Mouse (Mus musculus) stomach, postnatal 0 days (tissue): ENCODE results near the gene 1700061G19Rik. TPM values are rescaled to one million over a fixed set of nuclear protein-coding genes. Genes with fewer than 3 reads are reported as not detected.
"Not testable (repeated sequence)": the region's sequence is repeated elsewhere in the genome, so short reads cannot be mapped to it uniquely, and the experiment has no call there.

ENCODE experiments used
- ATAC-seq: fragments of 200-750 bp; cut with Nextera tagmentation; 2 replicates; pipeline ENCODE4 v1.8.0; 2017; ENCODE audit not compliant: low FRiP score, low TSS enrichment
- DNase-seq: peaks from one replicate; pipeline ENCODE4 v3.0.0-alpha.2; 2016; ENCODE audit warnings: low spot score
- H3K27ac ChIP-seq: fragments of 300-500 bp; sonication (generic); replicated peaks from 2 replicates; pipeline ENCODE4 v1.5.1; 2014; ENCODE audit warnings: mild to moderate bottlenecking, control low read depth
- H3K27me3 ChIP-seq: fragments of 300-500 bp; sonication (generic); 2 replicates; pipeline ENCODE4 v1.6.1; 2014; ENCODE audit warnings: low read length; ENCODE audit not compliant: control insufficient read depth, insufficient read depth
- H3K36me3 ChIP-seq: fragments of 300-500 bp; sonication (generic); 2 replicates; pipeline ENCODE4 v1.6.1; 2014; ENCODE audit warnings: low read length, mixed read lengths; ENCODE audit not compliant: control insufficient read depth, insufficient read depth
- H3K4me1 ChIP-seq: fragments of 300-500 bp; sonication (generic); replicated peaks from 2 replicates; pipeline ENCODE4 v1.6.1; 2014; ENCODE audit warnings: antibody characterized with exemption; ENCODE audit not compliant: control insufficient read depth, insufficient read depth
- H3K4me2 ChIP-seq: fragments of 300-500 bp; sonication (generic); replicated peaks from 2 replicates; pipeline ENCODE4 v1.6.1; 2014; ENCODE audit warnings: low read depth, mild to moderate bottlenecking, control low read depth, moderate library complexity
- H3K4me3 ChIP-seq: fragments of 300-500 bp; sonication (generic); 2 replicates; pipeline ENCODE4 v1.5.1; 2014; ENCODE audit warnings: low read depth, low read length, control low read depth
- H3K9ac ChIP-seq: fragments of 300-500 bp; sonication (generic); 2 replicates; pipeline ENCODE4 v1.6.1; 2014; ENCODE audit warnings: mild to moderate bottlenecking, low read length, control low read depth, mixed read lengths
- H3K9me3 ChIP-seq: fragments of 300-500 bp; sonication (generic); 2 replicates; pipeline ENCODE4 v1.6.1; 2016; ENCODE audit warnings: low read length; ENCODE audit not compliant: control insufficient read depth
- CTCF ChIP-seq: IDR thresholded peaks from 2 replicates; pipeline ENCODE4 v1.5.1; 2016; ENCODE audit warnings: antibody characterized with exemption, low read depth, mild to moderate bottlenecking, moderate library complexity
- EP300 ChIP-seq: optimal IDR thresholded peaks from 2 replicates; pipeline ENCODE3; 2016; ENCODE audit warnings: antibody characterized with exemption
- WGBS: fragments of 180-500 bp; shearing (Covaris S2); extraction: QIAGEN DNeasy Blood & Tissue Kit; methylation state at CpG from one replicate; pipeline ENCODE4 v1.1.7; 2014; 5-methylcytosine and 5-hydroxymethylcytosine counted together
- polyA plus RNA-seq: library from polyadenylated mRNA; unstranded; fragments of >200 nt; fragmentation: Nextera tagmentation; extraction: Ambion mirVana; gene quantifications from 2 replicates; pipeline ENCODE4 v1.2.1, GENCODE M21; 2015

1700061G19Rik gene
- polyA plus RNA-seq, 1 experiment from 2014 or later = 1.4 TPM

DNA sequence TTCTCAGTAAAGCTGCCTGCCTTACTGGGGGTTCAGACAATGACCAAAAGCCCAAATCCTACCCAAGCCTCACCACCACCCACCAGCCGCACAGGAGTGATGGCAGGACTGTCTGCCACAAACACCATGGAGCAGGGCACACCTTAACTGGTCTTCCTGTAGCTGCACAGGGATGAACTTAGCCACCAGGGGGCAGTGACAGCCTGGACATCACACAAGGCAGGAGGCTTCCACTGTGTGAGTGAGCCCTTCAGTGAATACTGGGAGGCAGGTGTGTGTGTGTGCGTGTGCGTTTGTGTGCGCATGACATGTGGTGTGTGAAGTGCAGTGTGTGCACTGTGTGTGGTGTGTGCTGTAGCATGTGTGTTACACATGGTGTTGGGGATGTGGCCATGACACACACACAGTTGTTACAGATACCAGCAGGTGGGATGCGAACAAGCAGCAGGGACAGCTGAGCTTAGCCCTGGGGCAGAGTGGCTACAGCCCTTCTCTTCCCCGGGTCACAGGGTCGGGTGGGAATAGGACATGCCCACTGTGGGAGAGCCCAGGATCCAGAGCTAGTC is 22.4 kb downstream of the 1700061G19Rik start:
- no peaks in the 10 kb centered on the region for H3K9me3 ChIP-seq
- no peaks in the 10 kb centered on the region for H3K27me3 ChIP-seq
- 82% methylated on average over 7 of the region's 7 CpGs for WGBS
- no peaks in the 10 kb centered on the region for H3K4me1 ChIP-seq
- H3K27ac ChIP-seq = peak overlapping the region; percentile 53; the same call in 1 of the 2 replicates
- DNase-seq (peak; percentile 88), ATAC-seq (peak; percentile 87)
- no peak overlapping the region for H3K4me2 ChIP-seq
- peaks cover 48% of the 10 kb centered on the region for H3K36me3 ChIP-seq
- no peak overlapping the region for H3K4me3 ChIP-seq
- no peak overlapping the region for H3K9ac ChIP-seq
- peak; percentile 99 for TF ChIP-seq CTCF
- no peak for TF ChIP-seq EP300

DNA sequence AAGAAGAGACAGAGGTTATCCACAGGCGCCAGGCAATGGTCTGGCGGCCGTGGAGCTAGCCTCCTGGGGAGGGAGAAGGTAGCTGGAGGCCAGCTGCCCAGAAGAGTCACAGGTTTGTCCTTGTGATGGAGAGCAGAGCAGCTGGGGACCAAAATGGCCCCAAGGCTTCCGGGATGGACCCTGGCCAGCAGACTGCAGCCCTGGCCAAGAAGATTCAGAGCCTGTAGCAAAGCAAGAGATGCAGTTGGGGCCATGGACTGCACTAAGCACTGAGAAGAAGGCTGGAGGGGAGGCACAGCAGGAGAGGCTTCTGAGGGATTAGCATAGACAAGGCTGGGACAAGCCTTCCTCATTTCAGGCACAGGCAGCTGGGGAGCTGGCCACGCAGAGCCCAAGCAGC is 27.4 kb downstream of the 1700061G19Rik start:
- DNase-seq (no peak), ATAC-seq (no peak)
- TF ChIP-seq EP300 (no peak), CTCF (no peak)
- Histone ChIP-seq H3K27me3 (no peaks in the 10 kb centered on the region), H3K27ac (peak overlapping the region; percentile 8; the same call in 1 of the 2 replicates), H3K36me3 (peaks cover 37% of the 10 kb centered on the region), H3K4me1 (peaks cover 2% of the 10 kb centered on the region; the same call in 1 of the 2 replicates), H3K4me3 (no peak overlapping the region), H3K9me3 (no peaks in the 10 kb centered on the region), H3K9ac (no peak overlapping the region), H3K4me2 (no peak overlapping the region)
- WGBS = 85% methylated on average over 5 of the region's 5 CpGs

DNA sequence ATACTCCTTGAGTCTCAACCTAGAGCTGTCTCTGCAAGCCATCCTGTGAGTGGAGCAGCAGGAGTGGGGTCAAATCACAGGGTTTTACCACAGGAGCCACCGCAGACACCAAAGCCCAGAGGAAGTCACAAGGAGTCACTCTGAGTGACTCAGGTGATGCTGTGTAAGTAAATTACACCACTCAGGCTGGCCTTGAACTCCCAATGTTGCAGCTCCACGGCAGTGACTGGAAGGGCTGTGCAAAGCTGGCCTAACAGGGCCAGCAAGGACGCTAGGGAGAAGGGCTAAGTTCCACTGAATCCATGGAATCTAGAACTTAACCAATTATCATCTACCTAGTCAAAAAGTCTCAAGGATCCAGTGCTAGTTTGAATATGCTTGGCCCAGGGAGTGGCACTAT is 30.9 kb downstream of the 1700061G19Rik start:
- Histone ChIP-seq H3K9me3 (no peaks in the 10 kb centered on the region), H3K4me3 (no peak overlapping the region), H3K9ac (no peak overlapping the region), H3K27me3 (no peaks in the 10 kb centered on the region), H3K27ac (peak overlapping the region; percentile 61), H3K36me3 (peaks cover 17% of the 10 kb centered on the region), H3K4me2 (no peak overlapping the region), H3K4me1 (peaks cover 6% of the 10 kb centered on the region; the same call in 1 of the 2 replicates)
- DNase-seq (no peak), ATAC-seq (no peak)
- TF ChIP-seq EP300 (no peak), CTCF (no peak)
- WGBS = 84% methylated on average over 3 of the region's 3 CpGs

DNA sequence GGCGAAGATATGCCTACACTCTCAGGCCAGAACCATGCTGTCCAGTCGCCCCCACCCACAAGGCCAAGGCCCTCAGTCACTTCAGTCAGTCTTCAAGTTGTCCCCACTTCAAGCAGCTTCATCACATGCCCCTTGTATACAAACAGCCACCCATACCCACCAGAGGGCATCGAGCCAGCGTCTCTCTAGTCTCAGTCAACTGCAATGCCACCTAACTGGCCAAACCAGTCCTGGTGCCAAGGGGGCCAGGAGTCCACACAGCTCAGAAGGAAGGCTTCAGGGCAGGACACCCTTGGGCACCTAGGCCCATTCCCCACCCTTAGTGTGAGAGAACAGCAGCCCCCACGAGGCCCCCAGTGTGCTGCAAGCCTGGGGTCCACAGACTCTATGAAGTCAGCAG is 31.8 kb downstream of the 1700061G19Rik start:
- no peak overlapping the region for H3K4me3 ChIP-seq
- H3K9ac ChIP-seq = no peak overlapping the region
- DNase-seq (peak; percentile 83), ATAC-seq (peak; percentile 75)
- WGBS = 77% methylated on average over 5 of the region's 5 CpGs
- no peaks in the 10 kb centered on the region for H3K27me3 ChIP-seq
- peaks cover 10% of the 10 kb centered on the region for H3K36me3 ChIP-seq
- peak overlapping the region; percentile 61 for H3K27ac ChIP-seq
- TF ChIP-seq CTCF = 0 out of 2 replicates have a peak, but pooled peaks have one; percentile 17
- no peak for TF ChIP-seq EP300
- no peaks in the 10 kb centered on the region for H3K9me3 ChIP-seq
- no peak overlapping the region for H3K4me2 ChIP-seq
- H3K4me1 ChIP-seq = peaks cover 6% of the 10 kb centered on the region; the same call in 1 of the 2 replicates

DNA sequence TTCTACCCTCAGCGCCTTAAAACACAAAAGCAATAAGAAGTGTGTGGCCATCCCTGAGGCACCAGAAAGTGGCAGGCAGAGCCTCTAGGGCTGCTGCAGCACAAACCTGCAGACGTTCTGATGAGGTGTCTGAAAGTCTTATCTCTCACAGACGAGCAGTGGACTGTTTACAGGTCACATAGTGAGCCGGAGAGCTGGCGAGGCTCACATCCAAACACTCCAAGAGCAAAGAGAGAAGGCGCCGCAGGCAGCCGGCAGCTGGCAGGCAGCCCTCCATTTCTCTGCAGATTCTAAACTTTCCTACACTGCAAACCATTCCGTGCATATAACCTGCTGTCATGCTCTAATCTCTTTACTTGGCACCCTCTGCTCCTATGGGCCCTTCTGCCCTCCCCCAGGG is 32.6 kb downstream of the 1700061G19Rik start:
- no peaks in the 10 kb centered on the region for H3K27me3 ChIP-seq
- H3K4me2 ChIP-seq = no peak overlapping the region
- peak overlapping the region; percentile 61 for H3K27ac ChIP-seq
- peaks cover 6% of the 10 kb centered on the region; the same call in 1 of the 2 replicates for H3K4me1 ChIP-seq
- no peak overlapping the region for H3K4me3 ChIP-seq
- no peaks in the 10 kb centered on the region for H3K9me3 ChIP-seq
- no peak for DNase-seq
- 18% methylated on average over 9 of the region's 9 CpGs for WGBS
- TF ChIP-seq CTCF = no peak
- no peak for TF ChIP-seq EP300
- ATAC-seq = no peak
- H3K36me3 ChIP-seq = peaks cover 9% of the 10 kb centered on the region; the same call in 1 of the 2 replicates
- peak overlapping the region; percentile 43; the same call in 1 of the 2 replicates for H3K9ac ChIP-seq

DNA sequence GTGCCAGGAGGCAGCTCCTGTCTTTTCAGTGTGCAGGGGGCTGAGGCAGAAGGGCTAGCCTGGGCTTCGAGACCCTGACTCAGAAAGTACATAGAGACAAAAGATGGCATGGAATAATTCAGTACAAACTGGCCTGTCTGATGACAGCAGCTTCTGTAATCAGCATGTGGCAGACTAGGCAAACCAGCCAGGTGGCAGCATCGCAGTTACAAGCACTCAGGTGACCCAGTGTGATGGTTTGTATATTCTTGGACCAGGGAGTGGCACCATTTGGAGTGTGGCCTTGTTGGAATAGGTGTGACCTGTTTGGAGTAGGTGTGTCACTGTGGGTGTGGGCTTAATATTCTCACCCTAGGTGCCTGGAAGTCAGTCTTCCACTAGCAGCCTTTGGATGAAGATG is 34.5 kb downstream of the 1700061G19Rik start:
- not testable (repeated sequence) for H3K4me1 ChIP-seq, H3K9me3 ChIP-seq, H3K4me3 ChIP-seq, H3K27me3 ChIP-seq, H3K27ac ChIP-seq, H3K36me3 ChIP-seq, H3K9ac ChIP-seq, H3K4me2 ChIP-seq
- 64% methylated on average over 2 of the region's 2 CpGs for WGBS
- 0 out of 2 replicates have a peak, but pooled peaks have one; percentile 31 for ATAC-seq
- peak; percentile 47 for DNase-seq
- TF ChIP-seq CTCF = peak; percentile 43
